Mouse (Mus musculus): ENCODE data around the gene Prpf18. TPM values are rescaled to one million over a fixed set of nuclear protein-coding genes. Genes with fewer than 3 reads are reported as not detected.

Gene Prpf18
- polyA plus RNA-seq, 1 experiment from 2014 or later: 56.0 TPM

DNA sequence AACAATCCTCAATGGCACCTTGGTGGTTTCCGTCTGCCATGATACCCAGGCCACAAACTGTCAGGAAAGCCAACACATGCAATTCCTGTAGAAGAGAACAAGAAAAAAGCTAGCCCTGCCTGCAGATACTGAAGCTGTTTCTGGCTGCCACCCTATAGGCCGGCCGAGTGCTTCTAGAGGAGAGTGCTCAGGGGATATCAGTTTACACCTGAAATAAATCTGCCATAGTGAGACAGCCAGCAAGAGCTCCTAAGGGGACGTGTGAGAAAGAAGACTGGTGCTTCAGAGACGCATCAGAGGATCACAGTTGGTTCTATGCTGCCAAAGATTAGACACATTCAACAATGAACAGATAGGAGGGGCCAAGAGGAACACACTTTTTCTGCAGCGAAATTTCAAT lies 40.6 kb downstream of the Prpf18 start:
- 91% methylated on average over 6 of the region's 6 CpGs for WGBS
- Histone ChIP-seq H3K36me3 (replicated peaks) (peaks cover 68% of the 10 kb centered on the region), H3K27ac (no peak overlapping the region), H3K9ac (no peak overlapping the region), H3K9me3 (no peaks in the 10 kb centered on the region), H3K4me1 (no peaks in the 10 kb centered on the region), H3K4me2 (no peak overlapping the region), H3K27me3 (no peaks in the 10 kb centered on the region), H3K4me3 (replicated peaks) (no peak overlapping the region)
- no peak for ATAC-seq (ENCODE audit: low FRiP score)

DNA sequence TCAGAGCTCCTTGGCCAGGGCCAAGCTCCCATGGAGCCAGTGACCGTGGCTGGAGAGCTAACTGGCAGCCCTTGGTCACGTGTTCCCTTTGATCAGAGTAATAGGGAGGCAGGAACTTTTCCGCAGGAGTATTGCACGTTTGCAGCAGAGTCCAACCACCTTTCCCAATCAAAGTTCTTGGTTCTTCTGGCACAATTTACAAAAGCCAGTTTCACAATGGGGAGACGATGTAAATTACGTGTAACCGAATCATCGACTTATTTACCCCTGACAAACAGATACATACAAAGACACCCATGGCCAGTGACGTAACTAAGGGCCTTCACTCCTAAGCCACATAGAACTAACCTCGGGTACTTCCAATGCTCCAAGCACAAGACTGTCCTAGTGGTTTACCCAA lies 42.5 kb downstream of the Prpf18 start:
- no peak overlapping the region for H3K9ac ChIP-seq
- H3K4me3 ChIP-seq (replicated peaks): no peak overlapping the region
- no peak for ATAC-seq (ENCODE audit: low FRiP score)
- no peak overlapping the region for H3K4me2 ChIP-seq
- peaks cover 87% of the 10 kb centered on the region for H3K36me3 ChIP-seq (replicated peaks)
- no peaks in the 10 kb centered on the region for H3K9me3 ChIP-seq
- H3K4me1 ChIP-seq: no peaks in the 10 kb centered on the region
- no peaks in the 10 kb centered on the region for H3K27me3 ChIP-seq
- 92% methylated on average over 10 of the region's 10 CpGs for WGBS
- no peak overlapping the region for H3K27ac ChIP-seq

DNA sequence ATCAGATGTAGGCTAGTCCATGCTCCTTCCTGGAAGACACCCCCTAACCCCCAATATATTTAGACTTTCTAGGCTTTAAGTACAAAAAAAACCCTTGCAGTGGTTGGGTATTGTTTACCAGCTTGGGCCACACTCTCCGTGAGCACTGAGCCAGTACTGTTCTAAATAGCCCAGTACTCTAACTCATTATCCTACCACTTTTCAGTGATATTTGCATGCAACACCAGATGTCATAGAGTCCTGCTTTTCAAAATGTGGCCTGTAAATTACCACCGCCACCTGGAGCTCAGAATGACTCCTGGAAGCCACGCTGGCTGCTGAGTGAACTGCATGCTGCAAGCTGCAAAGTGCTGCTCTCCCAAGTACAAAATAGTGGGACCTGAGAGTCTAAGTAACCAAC lies 43.7 kb downstream of the Prpf18 start:
- H3K27ac ChIP-seq: no peak overlapping the region
- H3K4me3 ChIP-seq (replicated peaks): no peak overlapping the region
- H3K4me2 ChIP-seq: no peak overlapping the region
- no peaks in the 10 kb centered on the region for H3K4me1 ChIP-seq
- no peak overlapping the region for H3K9ac ChIP-seq
- H3K36me3 ChIP-seq (replicated peaks): peaks cover 97% of the 10 kb centered on the region
- no peaks in the 10 kb centered on the region for H3K9me3 ChIP-seq
- no peaks in the 10 kb centered on the region for H3K27me3 ChIP-seq
- WGBS: 80% methylated on average over 3 of the region's 3 CpGs
- no peak for ATAC-seq (ENCODE audit: low FRiP score)

DNA sequence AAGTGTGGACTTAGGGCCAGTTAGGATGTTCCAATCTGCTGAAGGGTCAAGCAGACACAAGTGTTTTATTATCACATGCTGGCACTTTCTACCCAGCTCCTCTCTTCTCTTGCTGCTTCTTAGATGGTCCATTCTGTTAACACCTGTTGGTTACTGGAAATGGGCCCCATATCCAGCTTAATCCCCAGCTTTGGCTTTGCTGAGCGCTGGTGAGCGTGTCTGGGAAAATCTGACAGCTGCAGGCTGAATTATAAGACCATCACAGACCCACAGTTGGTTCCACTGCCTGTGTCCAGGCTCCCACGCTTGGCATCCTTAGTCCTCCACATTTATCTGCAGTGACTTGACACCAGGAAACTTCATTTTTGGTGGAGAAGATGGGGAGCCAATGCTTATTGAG lies 45.4 kb downstream of the Prpf18 start:
- no peak for ATAC-seq (ENCODE audit: low FRiP score)
- 96% methylated on average over 3 of the region's 3 CpGs for WGBS
- Histone ChIP-seq H3K9ac (no peak overlapping the region), H3K4me2 (no peak overlapping the region), H3K4me3 (replicated peaks) (no peak overlapping the region), H3K36me3 (replicated peaks) (peaks cover 97% of the 10 kb centered on the region), H3K9me3 (no peaks in the 10 kb centered on the region), H3K27me3 (no peaks in the 10 kb centered on the region), H3K4me1 (no peaks in the 10 kb centered on the region), H3K27ac (no peak overlapping the region)

DNA sequence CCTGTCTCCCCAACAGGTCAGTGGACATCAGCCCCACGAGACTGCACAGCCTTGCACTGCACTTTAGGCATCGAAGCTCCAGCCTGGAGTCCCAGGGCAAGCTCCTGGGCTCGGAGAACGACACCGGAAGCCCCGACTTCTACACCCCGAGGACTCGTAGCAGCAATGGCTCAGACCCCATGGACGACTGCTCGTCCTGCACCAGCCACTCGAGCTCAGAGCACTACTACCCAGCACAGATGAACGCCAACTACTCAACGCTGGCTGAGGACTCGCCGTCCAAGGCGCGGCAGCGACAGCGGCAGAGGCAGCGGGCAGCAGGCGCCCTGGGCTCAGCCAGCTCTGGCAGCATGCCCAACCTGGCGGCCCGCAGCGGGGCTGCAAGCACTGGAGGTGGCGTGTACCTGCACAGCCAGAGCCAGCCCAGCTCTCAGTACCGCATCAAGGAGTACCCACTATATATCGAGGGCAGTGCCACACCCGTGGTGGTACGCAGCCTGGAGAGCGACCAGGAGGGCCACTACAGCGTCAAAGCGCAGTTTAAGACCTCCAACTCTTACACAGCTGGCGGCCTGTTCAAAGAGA lies 48.5 kb downstream of the Prpf18 start:
- no peak for ATAC-seq (ENCODE audit: low FRiP score)
- Histone ChIP-seq H3K27ac (no peak overlapping the region), H3K4me2 (no peak overlapping the region), H3K27me3 (no peaks in the 10 kb centered on the region), H3K4me3 (replicated peaks) (no peak overlapping the region), H3K9me3 (no peaks in the 10 kb centered on the region), H3K4me1 (no peaks in the 10 kb centered on the region), H3K36me3 (replicated peaks) (peaks cover 93% of the 10 kb centered on the region), H3K9ac (no peak overlapping the region)
- 92% methylated on average over 33 of the region's 33 CpGs for WGBS

DNA sequence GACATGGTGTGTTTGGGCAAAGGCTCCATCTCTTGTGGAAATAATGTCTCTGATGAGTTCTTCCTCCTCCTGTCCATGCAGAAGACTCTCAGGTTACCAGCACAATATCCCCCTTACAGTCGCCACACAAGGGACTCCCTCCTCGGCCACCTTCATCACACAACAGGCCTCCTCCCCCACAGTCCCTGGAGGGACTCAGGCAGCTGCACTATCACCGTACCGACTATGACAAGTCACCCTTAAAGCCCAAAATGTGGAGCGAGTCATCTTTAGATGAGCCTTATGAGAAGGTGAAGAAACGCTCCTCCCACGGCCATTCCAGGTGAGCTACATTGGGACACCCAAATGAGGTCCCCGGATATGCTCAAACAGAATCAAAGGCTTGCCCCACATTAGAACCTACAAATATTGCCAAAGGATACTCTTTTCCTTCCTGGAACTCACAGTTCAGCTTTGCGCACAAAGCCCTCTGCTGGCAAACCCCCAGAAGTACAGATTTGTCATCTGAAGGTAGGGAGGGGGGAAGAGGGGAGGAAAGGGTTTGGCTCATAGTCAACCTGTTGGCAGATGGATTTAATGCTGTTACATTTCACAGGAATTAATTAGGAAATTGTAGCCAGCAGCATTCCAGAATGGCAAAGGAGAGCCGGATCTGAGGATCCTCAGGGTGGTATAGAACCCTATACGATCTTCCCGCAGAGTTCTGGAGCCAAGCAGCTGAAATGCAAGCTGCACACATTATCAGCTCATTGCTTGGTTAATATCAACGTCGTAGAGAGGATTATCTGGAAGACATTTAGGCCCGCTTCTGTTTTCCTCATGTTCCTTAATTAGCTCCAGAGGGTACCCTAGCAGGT lies 50.7 kb downstream of the Prpf18 start:
- no peaks in the 10 kb centered on the region for H3K9me3 ChIP-seq
- no peak overlapping the region for H3K4me3 ChIP-seq (replicated peaks)
- no peak overlapping the region for H3K4me2 ChIP-seq
- no peak overlapping the region for H3K9ac ChIP-seq
- peak; percentile 58; the same call in 1 of the 2 replicates for ATAC-seq (ENCODE audit: low FRiP score)
- 70% methylated on average over 15 of the region's 15 CpGs for WGBS
- H3K27me3 ChIP-seq: no peaks in the 10 kb centered on the region
- H3K4me1 ChIP-seq: no peaks in the 10 kb centered on the region
- H3K36me3 ChIP-seq (replicated peaks): peaks cover 92% of the 10 kb centered on the region
- H3K27ac ChIP-seq: no peak overlapping the region

DNA sequence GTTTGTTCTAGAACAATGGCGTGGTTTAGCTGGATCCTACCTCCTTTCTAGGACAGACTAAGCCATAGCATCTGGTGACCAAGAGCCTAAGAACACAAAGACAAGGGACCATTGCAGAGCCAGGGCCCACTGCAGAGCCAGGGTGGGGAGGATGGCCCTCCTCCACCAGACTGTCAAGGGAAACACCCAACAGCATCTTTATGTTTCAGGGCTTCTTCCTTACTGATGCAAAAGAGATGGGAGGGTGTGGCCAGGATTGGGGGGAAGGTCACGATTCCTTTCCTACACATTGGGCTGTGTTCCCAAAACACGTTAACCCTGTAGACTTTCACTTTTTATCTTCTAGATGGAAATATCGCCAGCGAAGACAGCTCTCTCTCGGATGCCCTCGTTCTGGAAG lies 54.9 kb downstream of the Prpf18 start:
- no peak for ATAC-seq (ENCODE audit: low FRiP score)
- Histone ChIP-seq H3K27me3 (no peaks in the 10 kb centered on the region), H3K4me2 (no peak overlapping the region), H3K4me3 (replicated peaks) (no peak overlapping the region), H3K36me3 (replicated peaks) (peaks cover 90% of the 10 kb centered on the region), H3K4me1 (no peaks in the 10 kb centered on the region), H3K27ac (no peak overlapping the region), H3K9ac (no peak overlapping the region), H3K9me3 (no peaks in the 10 kb centered on the region)
- WGBS: 91% methylated on average over 7 of the region's 7 CpGs

DNA sequence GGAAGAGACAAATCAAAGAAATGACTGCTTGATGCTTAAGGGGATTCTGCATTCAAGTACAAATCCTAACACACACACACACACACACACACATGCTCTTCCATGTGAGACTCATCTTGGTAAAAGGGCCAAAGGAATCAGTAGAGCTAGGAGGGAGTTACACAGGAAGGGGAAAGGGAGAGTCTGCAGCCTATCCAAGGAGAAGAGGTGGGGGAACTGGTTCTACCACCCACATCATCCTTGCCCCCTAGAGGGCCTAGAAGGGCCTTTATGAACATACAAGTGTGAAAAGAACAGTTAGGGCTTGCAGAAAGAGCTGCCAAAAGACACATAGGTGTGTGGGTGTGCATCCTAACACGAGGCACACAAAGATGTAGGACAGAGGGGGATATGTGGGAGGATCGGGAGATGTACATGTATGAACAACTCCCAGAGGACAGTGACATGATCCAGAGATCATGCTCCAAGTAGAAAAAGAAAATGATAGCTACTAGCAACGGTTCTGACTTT lies 58.0 kb downstream of the Prpf18 start:
- H3K36me3 ChIP-seq (replicated peaks): peaks cover 92% of the 10 kb centered on the region
- H3K4me2 ChIP-seq: no peak overlapping the region

DNA sequence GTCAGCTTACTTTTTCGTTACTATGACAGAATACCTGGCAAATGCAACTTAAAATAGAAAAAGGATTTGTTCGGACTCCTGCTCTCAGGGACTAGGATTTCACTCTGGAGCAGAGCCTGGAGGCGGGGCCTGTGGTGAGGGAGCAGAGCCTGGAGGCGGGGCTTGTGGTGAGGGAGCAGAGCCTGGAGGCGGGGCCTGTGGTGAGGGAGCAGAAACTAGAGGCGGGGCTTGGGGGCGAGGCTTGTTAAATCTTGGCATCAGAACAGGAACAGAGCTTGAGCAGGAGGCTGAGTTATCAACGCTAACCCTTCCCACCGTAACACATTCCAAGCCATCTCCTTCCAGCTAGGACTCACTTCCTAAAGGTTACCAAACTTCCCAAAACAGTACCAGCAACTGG lies 58.5 kb downstream of the Prpf18 start:
- Histone ChIP-seq H3K27ac (no peak overlapping the region), H3K4me1 (no peaks in the 10 kb centered on the region), H3K9ac (no peak overlapping the region), H3K36me3 (replicated peaks) (peaks cover 92% of the 10 kb centered on the region), H3K27me3 (no peaks in the 10 kb centered on the region), H3K4me2 (no peak overlapping the region), H3K4me3 (replicated peaks) (no peak overlapping the region), H3K9me3 (no peaks in the 10 kb centered on the region)
- 30% methylated on average over 9 of the region's 9 CpGs for WGBS
- peak; percentile 57; the same call in 1 of the 2 replicates for ATAC-seq (ENCODE audit: low FRiP score)

More for the DNA sequence above, 58.0 kb downstream of the Prpf18 start:
- Histone ChIP-seq H3K27me3 (no peaks in the 10 kb centered on the region), H3K27ac (no peak overlapping the region), H3K9me3 (no peaks in the 10 kb centered on the region), H3K4me1 (no peaks in the 10 kb centered on the region), H3K9ac (no peak overlapping the region), H3K4me3 (replicated peaks) (no peak overlapping the region)
- 89% methylated on average over 3 of the region's 3 CpGs for WGBS
- no peak for ATAC-seq (ENCODE audit: low FRiP score)

DNA sequence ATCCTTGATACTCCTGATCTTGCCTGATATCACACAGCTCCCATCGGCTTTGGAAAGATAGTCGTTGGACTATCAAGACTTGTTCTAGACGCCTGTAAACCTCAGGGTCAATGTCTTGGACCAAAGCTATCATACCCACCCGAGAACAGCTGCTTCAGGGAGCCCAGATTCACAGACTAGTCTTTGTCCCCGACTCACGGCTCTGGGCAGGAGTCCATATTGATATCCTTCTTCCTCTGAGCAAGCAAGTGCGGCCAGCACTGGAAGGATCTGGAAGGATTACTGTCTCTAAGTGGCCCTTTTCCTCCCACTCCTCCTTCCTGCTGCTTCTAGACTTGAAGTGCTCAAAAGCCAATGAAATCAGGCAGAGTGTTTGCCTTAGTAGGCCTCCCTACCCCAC lies 59.2 kb downstream of the Prpf18 start:
- Histone ChIP-seq H3K9me3 (no peaks in the 10 kb centered on the region), H3K4me3 (replicated peaks) (no peak overlapping the region), H3K36me3 (replicated peaks) (peaks cover 94% of the 10 kb centered on the region), H3K9ac (no peak overlapping the region), H3K4me1 (no peaks in the 10 kb centered on the region), H3K27ac (no peak overlapping the region), H3K27me3 (no peaks in the 10 kb centered on the region), H3K4me2 (no peak overlapping the region)
- WGBS: 92% methylated on average over 7 of the region's 7 CpGs
- no peak for ATAC-seq (ENCODE audit: low FRiP score)

DNA sequence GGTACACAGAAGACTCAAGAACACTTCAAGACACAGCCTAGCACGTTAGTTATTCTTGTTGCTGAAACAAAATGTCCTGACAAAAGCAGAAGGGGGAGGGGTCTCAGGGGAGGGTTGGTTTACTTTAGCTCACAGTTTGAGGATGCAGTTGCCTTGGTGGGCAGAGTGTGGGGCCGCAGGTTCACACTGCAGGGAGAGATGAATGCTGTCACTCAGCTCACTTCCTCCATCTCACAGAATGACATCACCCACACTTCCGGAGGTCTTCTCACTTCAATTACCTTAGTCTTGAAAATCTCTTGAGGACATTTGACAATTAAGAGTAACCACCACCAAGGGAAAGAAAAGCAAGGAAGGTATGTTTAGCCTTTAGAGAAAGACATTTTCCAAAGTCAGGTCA lies 60.3 kb downstream of the Prpf18 start:
- Histone ChIP-seq H3K4me2 (no peak overlapping the region), H3K4me3 (replicated peaks) (no peak overlapping the region), H3K9ac (no peak overlapping the region), H3K27ac (no peak overlapping the region), H3K9me3 (no peaks in the 10 kb centered on the region), H3K4me1 (peaks cover 5% of the 10 kb centered on the region; the same call in 1 of the 2 replicates), H3K27me3 (no peaks in the 10 kb centered on the region), H3K36me3 (replicated peaks) (peaks cover 94% of the 10 kb centered on the region)
- no peak for ATAC-seq (ENCODE audit: low FRiP score)
- WGBS: 85% methylated on average over 3 of the region's 3 CpGs

DNA sequence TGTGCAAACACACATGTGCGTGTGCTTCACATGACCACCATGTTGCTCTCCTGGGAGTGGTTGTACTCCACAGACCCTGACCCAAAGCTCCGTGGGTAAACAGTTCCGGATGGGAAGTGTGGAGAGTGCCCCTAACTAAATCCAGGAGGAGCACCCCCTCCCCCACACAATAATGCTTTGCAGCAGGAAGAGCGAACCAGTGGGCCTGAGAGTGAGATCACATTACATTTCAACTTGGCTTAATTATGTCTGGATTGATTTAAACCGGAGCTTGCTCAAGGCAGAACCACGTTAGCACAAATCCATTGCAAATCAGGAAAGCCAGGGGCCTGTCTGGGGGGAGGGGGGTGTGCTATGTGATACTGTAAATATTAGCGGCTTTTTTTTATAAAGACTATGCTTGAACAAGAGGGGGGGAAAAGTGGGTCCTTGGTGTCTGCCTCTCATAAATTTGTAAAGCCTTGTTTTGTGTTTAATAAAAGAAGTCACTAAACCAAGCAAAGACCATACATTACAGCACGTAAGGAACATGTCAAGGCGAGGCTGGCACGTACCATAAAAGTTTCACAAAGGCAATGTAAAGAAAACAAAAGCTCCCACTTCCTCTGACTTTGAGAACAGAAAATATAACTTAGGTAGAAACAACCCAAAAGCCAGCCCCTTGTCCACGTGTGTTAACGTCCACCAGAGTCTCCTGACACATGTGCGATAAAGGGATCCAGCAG lies 64.1 kb downstream of the Prpf18 start:
- peaks cover 67% of the 10 kb centered on the region for H3K36me3 ChIP-seq (replicated peaks)
- H3K27ac ChIP-seq: no peak overlapping the region
- ATAC-seq (ENCODE audit: low FRiP score): no peak
- H3K4me3 ChIP-seq (replicated peaks): no peak overlapping the region
- H3K4me2 ChIP-seq: no peak overlapping the region
- no peak overlapping the region for H3K9ac ChIP-seq
- H3K9me3 ChIP-seq: no peaks in the 10 kb centered on the region
- H3K27me3 ChIP-seq: no peaks in the 10 kb centered on the region
- peaks cover 5% of the 10 kb centered on the region; the same call in 1 of the 2 replicates for H3K4me1 ChIP-seq
- 72% methylated on average over 13 of the region's 13 CpGs for WGBS
